Mouse (Mus musculus) B cell, adult 2 months (primary cell): ENCODE data around the gene Frrs1.

Experiments
- DNase-seq, 2 experiments: peaks; one replicate each; pipeline ENCODE4 v3.0.0; 2022

Gene Frrs1

GRCm38 (mm10) chr3:116914931-116915330 lies 55.7 kb downstream of the Frrs1 start:
- DNase-seq, result no peak

GRCm38 (mm10) chr3:116917016-116917415 lies 57.8 kb downstream of the Frrs1 start:
- DNase-seq, result no peak

- DNase-seq, result no peak
Observed at GRCm38 (mm10) chr3:116921535-116921934, 62.3 kb downstream of the Frrs1 start.

GRCm38 (mm10) chr3:116923042-116923441 lies 63.8 kb downstream of the Frrs1 start:
- no peak for DNase-seq

- DNase-seq, result no peak
Observed at GRCm38 (mm10) chr3:116928994-116929393, 69.7 kb downstream of the Frrs1 start.

- no peak for DNase-seq
Observed at GRCm38 (mm10) chr3:116933158-116933557, 73.9 kb downstream of the Frrs1 start.

- DNase-seq, result no peak
Observed at GRCm38 (mm10) chr3:116936934-116937691, 77.8 kb downstream of the Frrs1 start.

- no peak for DNase-seq
Observed at GRCm38 (mm10) chr3:116940804-116941558, 81.7 kb downstream of the Frrs1 start.

- no peak for DNase-seq
Observed at GRCm38 (mm10) chr3:116941559-116942117, 82.4 kb downstream of the Frrs1 start.

GRCm38 (mm10) chr3:116942751-116943150 lies 83.5 kb downstream of the Frrs1 start:
- no peak for DNase-seq

GRCm38 (mm10) chr3:116943422-116943821 lies 84.2 kb downstream of the Frrs1 start:
- DNase-seq, result no peak

GRCm38 (mm10) chr3:116946476-116946875 lies 87.2 kb downstream of the Frrs1 start:
- DNase-seq, result no peak

GRCm38 (mm10) chr3:116950665-116951115 lies 91.4 kb downstream of the Frrs1 start:
- no peak for DNase-seq

GRCm38 (mm10) chr3:116951489-116951888 lies 92.2 kb downstream of the Frrs1 start:
- no peak for DNase-seq

GRCm38 (mm10) chr3:116952242-116952899 lies 93.1 kb downstream of the Frrs1 start:
- DNase-seq, result no peak

- no peak for DNase-seq
Observed at GRCm38 (mm10) chr3:116953366-116953765, 94.1 kb downstream of the Frrs1 start.

- DNase-seq, result no peak
Observed at GRCm38 (mm10) chr3:116955061-116955460, 95.8 kb downstream of the Frrs1 start.
